Mouse (Mus musculus): ENCODE data around the gene Prss56.

- TF ChIP-seq EP300 (IDR thresholded peaks at IDR 0.05; ENCODE audit: insufficient read depth, low read depth, low read length) (peak; percentile 68; the same call in 1 of the 2 replicates), CTCF (IDR thresholded peaks at IDR 0.05; ENCODE audit: low read depth, low read length) (no peak)
Observed at GRCm38 (mm10) chr1:87225739-87226138, 42.6 kb downstream of the Prss56 start.
